Comparison of ENCODE assay signal across 26 mouse cellular contexts in genomic region chr13:98121124-98121470, GRCm38 (mm10).
DNase-seq lines count a peak whose midpoint lies in the region; ATAC-seq and TF ChIP-seq lines count a peak whose summit lies in the region.
"Had no signal": no experiment of that assay in that cellular context is flagged by ENCODE, and none has a peak within 500 bp of the region (broad histone marks: within the 10 kb centered on the region; RNA-seq: fewer than 3 reads in every experiment).

No protein-coding gene starts in this region.

- intact Hi-C loops in heart, adult 2 months (cut with DNase I) = loop anchor here (5.0 kb wide), 1 partner anchor 86 kb away; the partner anchor contains the start of gene Arhgef28

- peak overlapping the region; percentile 13 for H3K27ac ChIP-seq in heart, adult 2 months
- H3K27ac ChIP-seq in heart, embryonic 12.5 days (ENCODE audit: poor library complexity, severe bottlenecking) = no peak overlapping the region
- H3K27ac ChIP-seq in kidney, embryonic 15.5 days = 0 out of 2 replicates have a peak overlapping the region, but pooled peaks have one; percentile 33
- H3K27ac ChIP-seq in kidney, adult 2 months (ENCODE audit: insufficient read depth, low read depth, low read length) = no peak overlapping the region
- peak overlapping the region; percentile 84; the same call in 1 of the 2 replicates for H3K27ac ChIP-seq in lung, postnatal 0 days (ENCODE audit: low read length)
- peak overlapping the region; percentile 61 for H3K27ac ChIP-seq in stomach, postnatal 0 days (replicated peaks)
- H3K27ac ChIP-seq: forebrain, embryonic 12.5 days; hindbrain, embryonic 12.5 days; hindbrain, postnatal 0 days; limb, embryonic 13.5 days; midbrain, embryonic 12.5 days; neural tube, embryonic 13.5 days had no signal

- DNase-seq in heart, adult 2 months = no peak
- no peak for DNase-seq in kidney, adult 2 months
- DNase-seq in lung, postnatal 0 days (ENCODE audit: low spot score) = no peak
- DNase-seq in lung, postnatal 36 days = no peak
- DNase-seq in stomach, postnatal 0 days (ENCODE audit: low spot score) = no peak
- DNase-seq: adrenal gland, postnatal 14 days; cerebellum, adult 11-12 months; cerebellum, adult 9-11 months; forebrain, postnatal 0 days; gastrocnemius, postnatal 10 days; kidney, adult 8-10 months; kidney, postnatal 25 days; right cerebral cortex, postnatal 4 days; thymus, postnatal 25 days had no signal

- H3K27me3 ChIP-seq in heart, adult 2 months (ENCODE audit: control insufficient read depth, insufficient read depth, low read length) = no peaks in the 10 kb centered on the region
- no peaks in the 10 kb centered on the region for H3K27me3 ChIP-seq in heart, embryonic 12.5 days (replicated peaks)
- no peaks in the 10 kb centered on the region for H3K27me3 ChIP-seq in kidney, embryonic 15.5 days
- H3K27me3 ChIP-seq in kidney, adult 2 months (replicated peaks; ENCODE audit: control insufficient read depth, insufficient read depth, low read length) = no peaks in the 10 kb centered on the region
- no peaks in the 10 kb centered on the region for H3K27me3 ChIP-seq in lung, postnatal 0 days (replicated peaks; ENCODE audit: insufficient read depth, low read length)
- no peaks in the 10 kb centered on the region for H3K27me3 ChIP-seq in stomach, postnatal 0 days (ENCODE audit: control insufficient read depth, insufficient read depth, low read length)
- H3K27me3 ChIP-seq: embryonic facial prominence, embryonic 15.5 days; forebrain, embryonic 12.5 days; hindbrain, embryonic 12.5 days; intestine, embryonic 15.5 days; limb, embryonic 13.5 days; midbrain, embryonic 12.5 days; neural tube, embryonic 13.5 days had no signal

- TF ChIP-seq CTCF in heart, adult 2 months (IDR thresholded peaks at IDR 0.05) = no peak
- no peak for TF ChIP-seq CTCF in kidney, adult 2 months (conservative IDR thresholded peaks at IDR 0.05; ENCODE audit: insufficient read depth, insufficient read length, low read depth, low read length)
- no peak for TF ChIP-seq CTCF in lung, postnatal 0 days (IDR thresholded peaks at IDR 0.05)
- no peak for TF ChIP-seq CTCF in stomach, postnatal 0 days (IDR thresholded peaks at IDR 0.05; ENCODE audit: low read depth)

- H3K4me2 ChIP-seq in heart, embryonic 12.5 days = no peak overlapping the region
- H3K4me2 ChIP-seq in kidney, embryonic 15.5 days = no peak overlapping the region
- H3K4me2 ChIP-seq in lung, postnatal 0 days (replicated peaks; ENCODE audit: low read depth, low read length) = no peak overlapping the region
- no peak overlapping the region for H3K4me2 ChIP-seq in stomach, postnatal 0 days (replicated peaks; ENCODE audit: low read depth)
- H3K4me2 ChIP-seq: embryonic facial prominence, embryonic 15.5 days; forebrain, embryonic 12.5 days; hindbrain, embryonic 12.5 days; intestine, embryonic 15.5 days; limb, embryonic 13.5 days; liver, embryonic 11.5 days; midbrain, embryonic 12.5 days; neural tube, embryonic 13.5 days had no signal

- no peaks in the 10 kb centered on the region for H3K36me3 ChIP-seq in heart, adult 2 months (ENCODE audit: control insufficient read depth, insufficient read depth, low read length)
- H3K36me3 ChIP-seq in heart, embryonic 12.5 days = no peaks in the 10 kb centered on the region
- H3K36me3 ChIP-seq in kidney, embryonic 15.5 days = no peaks in the 10 kb centered on the region
- no peaks in the 10 kb centered on the region for H3K36me3 ChIP-seq in kidney, adult 2 months (ENCODE audit: control insufficient read depth, insufficient read depth, low read length)
- H3K36me3 ChIP-seq in lung, postnatal 0 days (ENCODE audit: insufficient read depth, low read length) = no peaks in the 10 kb centered on the region
- H3K36me3 ChIP-seq in stomach, postnatal 0 days (ENCODE audit: control insufficient read depth, insufficient read depth, low read length) = no peaks in the 10 kb centered on the region
- H3K36me3 ChIP-seq: embryonic facial prominence, embryonic 15.5 days; forebrain, embryonic 12.5 days; hindbrain, embryonic 12.5 days; intestine, embryonic 15.5 days; limb, embryonic 13.5 days; midbrain, embryonic 12.5 days; neural tube, embryonic 13.5 days had no signal

- H3K79me2 ChIP-seq in heart, adult 2 months (replicated peaks; ENCODE audit: control insufficient read depth, insufficient read depth, low read length) = no peaks in the 10 kb centered on the region

- WGBS in heart, adult 2 months = 84% methylated on average over 4 of the region's 4 CpGs
- 83% methylated on average over 4 of the region's 4 CpGs for WGBS in heart, embryonic 12.5 days
- WGBS in kidney, embryonic 15.5 days = 83% methylated on average over 4 of the region's 4 CpGs
- 81% methylated on average over 4 of the region's 4 CpGs for WGBS in kidney, adult 2 months
- WGBS in lung, postnatal 0 days = 82% methylated on average over 4 of the region's 4 CpGs
- WGBS in stomach, postnatal 0 days = 52% methylated on average over 4 of the region's 4 CpGs

- H3K9me3 ChIP-seq in heart, embryonic 12.5 days (replicated peaks) = no peaks in the 10 kb centered on the region
- 0 out of 2 replicates have a peak, but pooled peaks cover 2% of the 10 kb centered on the region for H3K9me3 ChIP-seq in kidney, embryonic 15.5 days (replicated peaks)
- H3K9me3 ChIP-seq in lung, postnatal 0 days (ENCODE audit: low read length) = no peaks in the 10 kb centered on the region
- H3K9me3 ChIP-seq in stomach, postnatal 0 days (ENCODE audit: control insufficient read depth, low read length) = no peaks in the 10 kb centered on the region
- H3K9me3 ChIP-seq: embryonic facial prominence, embryonic 15.5 days; forebrain, embryonic 12.5 days; hindbrain, embryonic 12.5 days; intestine, embryonic 15.5 days; limb, embryonic 13.5 days; midbrain, embryonic 12.5 days had no signal

- peaks cover 10% of the 10 kb centered on the region for H3K4me1 ChIP-seq in heart, adult 2 months (ENCODE audit: control insufficient read depth, insufficient read depth, low read length)
- peaks cover 37% of the 10 kb centered on the region for H3K4me1 ChIP-seq in heart, embryonic 12.5 days (replicated peaks)
- peaks cover 20% of the 10 kb centered on the region for H3K4me1 ChIP-seq in kidney, embryonic 15.5 days
- H3K4me1 ChIP-seq in kidney, adult 2 months (ENCODE audit: control insufficient read depth, insufficient read depth, low read length) = 0 out of 2 replicates have a peak, but pooled peaks cover 4% of the 10 kb centered on the region
- H3K4me1 ChIP-seq in lung, postnatal 0 days (ENCODE audit: insufficient read depth, low read depth, low read length) = peaks cover 23% of the 10 kb centered on the region
- peaks cover 7% of the 10 kb centered on the region for H3K4me1 ChIP-seq in stomach, postnatal 0 days (replicated peaks; ENCODE audit: control insufficient read depth, insufficient read depth)
- H3K4me1 ChIP-seq: neural tube, embryonic 13.5 days had no signal

- TF ChIP-seq POLR2A in heart, adult 2 months (IDR thresholded peaks at IDR 0.05; ENCODE audit: insufficient read depth, low read depth, low read length) = no peak
- TF ChIP-seq POLR2A in kidney, adult 2 months (IDR thresholded peaks at IDR 0.05; ENCODE audit: low read depth, low read length) = no peak

- no peak for ATAC-seq in heart, embryonic 12.5 days (ENCODE audit: insufficient number of reproducible peaks, low FRiP score)
- no peak for ATAC-seq in kidney, embryonic 15.5 days (replicated peaks; ENCODE audit: low FRiP score)
- ATAC-seq in lung, postnatal 0 days = no peak
- ATAC-seq in stomach, postnatal 0 days (ENCODE audit: low FRiP score, low TSS enrichment) = no peak
- ATAC-seq: CD4-positive, CD25-positive, alpha-beta regulatory T cell, adult 4 months; forebrain, postnatal 0 days; hindbrain, postnatal 0 days; intestine, embryonic 15.5 days had no signal

- TF ChIP-seq EP300 in heart, adult 2 months (IDR thresholded peaks at IDR 0.05; ENCODE audit: insufficient read depth, low read depth, low read length) = no peak
- no peak for TF ChIP-seq EP300 in lung, postnatal 0 days (IDR thresholded peaks at IDR 0.05)
- TF ChIP-seq EP300 in stomach, postnatal 0 days (optimal IDR thresholded peaks at IDR 0.05) = no peak

- no peak overlapping the region for H3K4me3 ChIP-seq in heart, adult 2 months
- H3K4me3 ChIP-seq in heart, embryonic 12.5 days = no peak overlapping the region
- no peak overlapping the region for H3K4me3 ChIP-seq in kidney, embryonic 15.5 days (replicated peaks)
- H3K4me3 ChIP-seq in kidney, adult 2 months (ENCODE audit: insufficient read depth, low read depth, low read length) = no peak overlapping the region
- no peak overlapping the region for H3K4me3 ChIP-seq in lung, postnatal 0 days (ENCODE audit: low read depth, low read length)
- no peak overlapping the region for H3K4me3 ChIP-seq in stomach, postnatal 0 days (ENCODE audit: low read depth, low read length)
- H3K4me3 ChIP-seq: embryonic facial prominence, embryonic 15.5 days; forebrain, embryonic 12.5 days; hindbrain, embryonic 12.5 days; intestine, embryonic 15.5 days; limb, embryonic 13.5 days; midbrain, embryonic 12.5 days; neural tube, embryonic 13.5 days had no signal

- H3K9ac ChIP-seq in heart, adult 2 months (ENCODE audit: low read depth, low read length) = no peak overlapping the region
- H3K9ac ChIP-seq in heart, embryonic 12.5 days = no peak overlapping the region
- no peak overlapping the region for H3K9ac ChIP-seq in kidney, embryonic 15.5 days
- no peak overlapping the region for H3K9ac ChIP-seq in lung, postnatal 0 days (replicated peaks; ENCODE audit: low read depth)
- no peak overlapping the region for H3K9ac ChIP-seq in stomach, postnatal 0 days (ENCODE audit: low read length)
- H3K9ac ChIP-seq: embryonic facial prominence, embryonic 15.5 days; forebrain, embryonic 12.5 days; forebrain, postnatal 0 days; hindbrain, embryonic 12.5 days; intestine, embryonic 15.5 days; limb, embryonic 13.5 days; midbrain, embryonic 12.5 days; neural tube, embryonic 13.5 days had no signal

Comparison
In these comparisons a context has a peak if more than half of its experiments do, and no peak if none do; other contexts are left out.
1. H3K27ac ChIP-seq: peak in heart, adult 2 months (single experiment), kidney, embryonic 15.5 days (single experiment), lung, postnatal 0 days (single experiment) and stomach, postnatal 0 days (single experiment); none in heart, embryonic 12.5 days (single experiment) and kidney, adult 2 months (single experiment).